Mouse (Mus musculus): ENCODE measurements around the gene Id1. TPM values are rescaled to one million over a fixed set of nuclear protein-coding genes. Genes with fewer than 3 reads are reported as not detected.

Gene Id1
- total and polyA plus RNA-seq, 2 experiments, result 16.4 to 33.0 TPM

GRCm38 (mm10) chr2:152693735-152694134 lies 42.3 kb upstream of the Id1 start:
- H3K27ac ChIP-seq (replicated peaks; ENCODE audit: insufficient read depth, low read depth, low read length), result peak overlapping the region; percentile 60
- peak overlapping the region; percentile 4; the same call in 1 of the 2 replicates for H3K9ac ChIP-seq (ENCODE audit: low read depth, low read length)
- H3K27me3 ChIP-seq (ENCODE audit: control insufficient read depth, insufficient read depth, low read length), result no peaks in the 10 kb centered on the region
- 88% methylated on average over 13 of the region's 13 CpGs for WGBS
- H3K4me1 ChIP-seq (ENCODE audit: control insufficient read depth, insufficient read depth, low read length), result peaks cover 9% of the 10 kb centered on the region
- no peaks in the 10 kb centered on the region for H3K79me2 ChIP-seq (ENCODE audit: control insufficient read depth, insufficient read depth, low read length)
- TF ChIP-seq CTCF (IDR thresholded peaks at IDR 0.05; ENCODE audit: low read depth, low read length) (0 out of 2 replicates have a peak, but pooled peaks have one; percentile 8), POLR2A (IDR thresholded peaks at IDR 0.05; ENCODE audit: extremely low read depth, insufficient read depth, low read length) (no peak)
- DNase-seq (ENCODE audit: extremely low read depth, low read depth, low spot score), result no peak
- no peak overlapping the region for H3K4me3 ChIP-seq (ENCODE audit: insufficient read depth, low read depth, low read length)
- H3K36me3 ChIP-seq (ENCODE audit: control insufficient read depth, insufficient read depth, low read length), result peaks cover 19% of the 10 kb centered on the region; the same call in 1 of the 2 replicates

GRCm38 (mm10) chr2:152694708-152695107 lies 41.3 kb upstream of the Id1 start:
- Histone ChIP-seq H3K36me3 (ENCODE audit: control insufficient read depth, insufficient read depth, low read length) (peaks cover 16% of the 10 kb centered on the region; the same call in 1 of the 2 replicates), H3K4me1 (ENCODE audit: control insufficient read depth, insufficient read depth, low read length) (peaks cover 9% of the 10 kb centered on the region), H3K9ac (ENCODE audit: low read depth, low read length) (no peak overlapping the region), H3K27ac (replicated peaks; ENCODE audit: insufficient read depth, low read depth, low read length) (peak overlapping the region; percentile 60; the same call in 1 of the 2 replicates), H3K79me2 (ENCODE audit: control insufficient read depth, insufficient read depth, low read length) (no peaks in the 10 kb centered on the region), H3K27me3 (ENCODE audit: control insufficient read depth, insufficient read depth, low read length) (no peaks in the 10 kb centered on the region), H3K4me3 (ENCODE audit: insufficient read depth, low read depth, low read length) (no peak overlapping the region)
- DNase-seq (ENCODE audit: extremely low read depth, low read depth, low spot score), result peak; percentile 84
- WGBS, result 30% methylated on average over 7 of the region's 7 CpGs
- no peak for TF ChIP-seq CTCF (IDR thresholded peaks at IDR 0.05; ENCODE audit: low read depth, low read length)
- no peak for TF ChIP-seq POLR2A (IDR thresholded peaks at IDR 0.05; ENCODE audit: extremely low read depth, insufficient read depth, low read length)

GRCm38 (mm10) chr2:152696016-152696415 lies 40.0 kb upstream of the Id1 start:
- WGBS, result 84% methylated on average over 10 of the region's 10 CpGs
- H3K4me3 ChIP-seq (ENCODE audit: insufficient read depth, low read depth, low read length), result no peak overlapping the region
- no peak for DNase-seq (ENCODE audit: extremely low read depth, low read depth, low spot score)
- no peak overlapping the region for H3K9ac ChIP-seq (ENCODE audit: low read depth, low read length)
- TF ChIP-seq CTCF (IDR thresholded peaks at IDR 0.05; ENCODE audit: low read depth, low read length), result no peak
- no peak for TF ChIP-seq POLR2A (IDR thresholded peaks at IDR 0.05; ENCODE audit: extremely low read depth, insufficient read depth, low read length)
- no peaks in the 10 kb centered on the region for H3K79me2 ChIP-seq (ENCODE audit: control insufficient read depth, insufficient read depth, low read length)
- H3K4me1 ChIP-seq (ENCODE audit: control insufficient read depth, insufficient read depth, low read length), result peaks cover 9% of the 10 kb centered on the region
- no peak overlapping the region for H3K27ac ChIP-seq (replicated peaks; ENCODE audit: insufficient read depth, low read depth, low read length)
- H3K36me3 ChIP-seq (ENCODE audit: control insufficient read depth, insufficient read depth, low read length), result peaks cover 21% of the 10 kb centered on the region; the same call in 1 of the 2 replicates
- H3K27me3 ChIP-seq (ENCODE audit: control insufficient read depth, insufficient read depth, low read length), result no peaks in the 10 kb centered on the region

- H3K79me2 ChIP-seq (ENCODE audit: control insufficient read depth, insufficient read depth, low read length), result no peaks in the 10 kb centered on the region
- WGBS, result 49% methylated on average over 20 of the region's 20 CpGs
- H3K4me3 ChIP-seq (ENCODE audit: insufficient read depth, low read depth, low read length), result no peak overlapping the region
- peak; percentile 50 for DNase-seq (ENCODE audit: extremely low read depth, low read depth, low spot score)
- H3K36me3 ChIP-seq (ENCODE audit: control insufficient read depth, insufficient read depth, low read length), result peaks cover 21% of the 10 kb centered on the region; the same call in 1 of the 2 replicates
- peak overlapping the region; percentile 1; the same call in 1 of the 2 replicates for H3K9ac ChIP-seq (ENCODE audit: low read depth, low read length)
- TF ChIP-seq POLR2A (IDR thresholded peaks at IDR 0.05; ENCODE audit: extremely low read depth, insufficient read depth, low read length), result no peak
- peak; percentile 92 for TF ChIP-seq CTCF (IDR thresholded peaks at IDR 0.05; ENCODE audit: low read depth, low read length)
- no peaks in the 10 kb centered on the region for H3K27me3 ChIP-seq (ENCODE audit: control insufficient read depth, insufficient read depth, low read length)
- peaks cover 9% of the 10 kb centered on the region for H3K4me1 ChIP-seq (ENCODE audit: control insufficient read depth, insufficient read depth, low read length)
- no peak overlapping the region for H3K27ac ChIP-seq (replicated peaks; ENCODE audit: insufficient read depth, low read depth, low read length)
These were observed 39.4 kb upstream of the Id1 start for GRCm38 (mm10) chr2:152696476-152697164.

GRCm38 (mm10) chr2:152700138-152700537 lies 35.9 kb upstream of the Id1 start:
- H3K79me2 ChIP-seq (ENCODE audit: control insufficient read depth, insufficient read depth, low read length), result no peaks in the 10 kb centered on the region
- no peak overlapping the region for H3K9ac ChIP-seq (ENCODE audit: low read depth, low read length)
- no peak overlapping the region for H3K27ac ChIP-seq (replicated peaks; ENCODE audit: insufficient read depth, low read depth, low read length)
- H3K27me3 ChIP-seq (ENCODE audit: control insufficient read depth, insufficient read depth, low read length), result no peaks in the 10 kb centered on the region
- WGBS, result 96% methylated on average over 10 of the region's 10 CpGs
- no peak for TF ChIP-seq POLR2A (IDR thresholded peaks at IDR 0.05; ENCODE audit: extremely low read depth, insufficient read depth, low read length)
- no peak for TF ChIP-seq CTCF (IDR thresholded peaks at IDR 0.05; ENCODE audit: low read depth, low read length)
- peaks cover 27% of the 10 kb centered on the region for H3K36me3 ChIP-seq (ENCODE audit: control insufficient read depth, insufficient read depth, low read length)
- DNase-seq (ENCODE audit: extremely low read depth, low read depth, low spot score), result no peak
- no peak overlapping the region for H3K4me3 ChIP-seq (ENCODE audit: insufficient read depth, low read depth, low read length)
- H3K4me1 ChIP-seq (ENCODE audit: control insufficient read depth, insufficient read depth, low read length), result no peaks in the 10 kb centered on the region

- H3K79me2 ChIP-seq (ENCODE audit: control insufficient read depth, insufficient read depth, low read length), result no peaks in the 10 kb centered on the region
- H3K9ac ChIP-seq (ENCODE audit: low read depth, low read length), result no peak overlapping the region
- no peak for DNase-seq (ENCODE audit: extremely low read depth, low read depth, low spot score)
- no peak overlapping the region for H3K4me3 ChIP-seq (ENCODE audit: insufficient read depth, low read depth, low read length)
- TF ChIP-seq POLR2A (IDR thresholded peaks at IDR 0.05; ENCODE audit: extremely low read depth, insufficient read depth, low read length), result no peak
- TF ChIP-seq CTCF (IDR thresholded peaks at IDR 0.05; ENCODE audit: low read depth, low read length), result no peak
- peaks cover 22% of the 10 kb centered on the region for H3K36me3 ChIP-seq (ENCODE audit: control insufficient read depth, insufficient read depth, low read length)
- WGBS, result 93% methylated on average over 8 of the region's 8 CpGs
- H3K4me1 ChIP-seq (ENCODE audit: control insufficient read depth, insufficient read depth, low read length), result no peaks in the 10 kb centered on the region
- H3K27ac ChIP-seq (replicated peaks; ENCODE audit: insufficient read depth, low read depth, low read length), result no peak overlapping the region
- no peaks in the 10 kb centered on the region for H3K27me3 ChIP-seq (ENCODE audit: control insufficient read depth, insufficient read depth, low read length)
These were observed 35.3 kb upstream of the Id1 start for GRCm38 (mm10) chr2:152700725-152701124.
